Mouse (Mus musculus) heart, adult 10 weeks (tissue): Measurements from ENCODE around the gene Grb2. TPM values are rescaled to one million over a fixed set of nuclear protein-coding genes. Genes with fewer than 3 reads are reported as not detected.

Experiments used
- polyA plus RNA-seq: library from polyadenylated mRNA; stranded (reverse); fragments of 350-450 nt; fragmentation: Illumina TruSeq; extraction: RNeasy Lipid Tissue Mini Kit (QIAGEN cat#74804); gene quantifications from one replicate; pipeline ENCODE4 v1.2.3, GENCODE M21; 2014; ENCODE audit warnings: low read depth, low replicate concordance

Gene Grb2
- 83.0 TPM for polyA plus RNA-seq

GRCm38 (mm10) chr11:115708209-115708876, at the start of gene Grb2:
TSS of gene Grb2 (minus strand) at chr11:115708597.

GRCm38 (mm10) chr11:115627705-115628464, 80.5 kb downstream of the Grb2 start, which contains the start of gene Slc25a19:
TSS of gene Slc25a19 (minus strand) at chr11:115628295.

GRCm38 (mm10) chr11:115612410-115613137, 95.8 kb downstream of the Grb2 start, which contains the start of gene Mif4gd:
TSS of gene Mif4gd (minus strand) at chr11:115612969.

GRCm38 (mm10) chr11:115603476-115604303, 104.7 kb downstream of the Grb2 start, which contains the start of the genes Mrps7 and Gga3:
TSS of gene Mrps7 (plus strand) at chr11:115603925.
TSS of gene Gga3 (minus strand) at chr11:115604051.

Other genes with a start within 250 kb of the Grb2 start
- not detected for gene Slc16a5, start 246.1 kb downstream of the Grb2 start, polyA plus RNA-seq
- gene Armc7, start 232.9 kb downstream of the Grb2 start, polyA plus RNA-seq: 2.1 TPM
- 14.9 TPM for gene Nt5c, start 216.7 kb downstream of the Grb2 start, polyA plus RNA-seq
- 88.9 TPM for gene Jpt1, start 194.2 kb downstream of the Grb2 start, polyA plus RNA-seq
- gene Sumo2, start 172.3 kb downstream of the Grb2 start, polyA plus RNA-seq: 255 TPM
- 37.0 TPM for gene Nup85, start 144.2 kb downstream of the Grb2 start, polyA plus RNA-seq
- 79.9 TPM for gene Mrps7, start 104.7 kb downstream of the Grb2 start, polyA plus RNA-seq
- gene Gga3, start 104.5 kb downstream of the Grb2 start, polyA plus RNA-seq: 13.7 TPM
- 62.3 TPM for gene Mif4gd, start 95.6 kb downstream of the Grb2 start, polyA plus RNA-seq
- 53.1 TPM for gene Slc25a19, start 80.3 kb downstream of the Grb2 start, polyA plus RNA-seq
- gene Tmem94, start 56.8 kb upstream of the Grb2 start, polyA plus RNA-seq: 74.3 TPM
- 33.6 TPM for gene Caskin2, start 105.0 kb upstream of the Grb2 start, polyA plus RNA-seq
- gene Tsen54, start 106.1 kb upstream of the Grb2 start, polyA plus RNA-seq: 11.2 TPM
- gene Llgl2, start 115.5 kb upstream of the Grb2 start, polyA plus RNA-seq: 11.7 TPM
- gene Myo15b, start 149.8 kb upstream of the Grb2 start, polyA plus RNA-seq: 0.42 TPM
- gene Smim5, start 191.4 kb upstream of the Grb2 start, polyA plus RNA-seq: 27.9 TPM
- gene Smim6, start 203.4 kb upstream of the Grb2 start, polyA plus RNA-seq: not detected
- gene Sap30bp, start 224.7 kb upstream of the Grb2 start, polyA plus RNA-seq: 12.8 TPM
- 11.7 TPM for gene Recql5, start 224.9 kb upstream of the Grb2 start, polyA plus RNA-seq